Mouse (Mus musculus) urinary bladder, postnatal 25 days (tissue): ENCODE results near the gene Oas1f.
"Not testable (repeated sequence)": the region's sequence is repeated elsewhere in the genome, so short reads cannot be mapped to it uniquely, and the experiment has no call there.

ENCODE experiments used
- DNase-seq: peaks from one replicate; pipeline ENCODE4 v3.0.0; 2022; ENCODE audit warnings: low spot score

The Oas1f gene

DNA sequence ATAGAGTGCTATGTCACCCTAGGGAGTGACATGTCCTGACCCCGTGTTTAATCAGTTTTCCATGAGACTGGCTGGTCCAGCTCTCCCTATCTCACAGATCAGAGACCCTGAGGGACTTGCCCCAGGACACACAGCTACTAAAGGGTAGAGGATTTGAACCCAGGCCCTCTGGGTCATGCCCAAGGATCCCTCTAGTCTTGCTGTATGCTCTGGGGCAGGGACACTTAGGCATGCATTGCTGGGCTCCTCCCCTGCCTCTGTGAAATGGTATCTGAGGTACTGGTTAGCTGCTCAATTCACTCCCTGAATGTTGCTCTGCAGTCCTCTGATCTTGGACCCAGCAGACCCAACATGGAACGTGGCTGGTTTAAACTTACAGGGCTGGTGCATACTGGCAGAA is 24.3 kb downstream of the Oas1f start:
- DNase-seq, result no peak

- DNase-seq, result not testable (repeated sequence)
Measured at GRCm38 (mm10) chr5:120876839-120877238, 29.7 kb downstream of the Oas1f start.

- DNase-seq, result not testable (repeated sequence)
Measured at GRCm38 (mm10) chr5:120877407-120877806, 30.2 kb downstream of the Oas1f start.

GRCm38 (mm10) chr5:120878803-120879202 is 31.6 kb downstream of the Oas1f start:
- not testable (repeated sequence) for DNase-seq

- DNase-seq, result not testable (repeated sequence)
Measured at GRCm38 (mm10) chr5:120881681-120882080, 34.5 kb downstream of the Oas1f start.

DNA sequence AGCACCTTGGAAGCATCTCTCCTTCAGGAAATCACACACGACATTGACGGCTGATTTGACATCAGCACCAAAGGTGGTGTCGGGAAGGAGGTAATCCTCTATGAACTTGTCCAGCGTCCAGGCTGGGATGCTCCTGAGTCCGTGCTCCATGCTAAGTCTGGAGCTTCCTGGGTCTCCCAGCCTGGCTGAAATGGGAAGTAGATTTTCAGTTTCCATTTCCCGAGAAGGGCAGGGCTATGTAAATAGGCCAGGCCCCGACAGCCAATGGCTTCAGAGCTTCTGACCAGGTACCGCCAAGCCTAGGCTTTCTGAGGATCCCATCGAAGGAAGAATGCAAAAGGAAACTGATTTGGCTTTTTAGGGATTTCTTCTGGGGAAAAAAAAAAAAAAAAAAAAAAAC is 40.2 kb downstream of the Oas1f start, which contains the start of gene Oas1g:
Oas1g (minus strand) TSS at position 201 of the 400 bp plus-strand sequence.
- DNase-seq, result not testable (repeated sequence)

- no peak for DNase-seq
Measured at GRCm38 (mm10) chr5:120887831-120888230, 40.7 kb downstream of the Oas1f start.

GRCm38 (mm10) chr5:120888294-120888815 is 41.2 kb downstream of the Oas1f start:
- not testable (repeated sequence) for DNase-seq

GRCm38 (mm10) chr5:120890026-120890425 is 42.9 kb downstream of the Oas1f start:
- no peak for DNase-seq

DNA sequence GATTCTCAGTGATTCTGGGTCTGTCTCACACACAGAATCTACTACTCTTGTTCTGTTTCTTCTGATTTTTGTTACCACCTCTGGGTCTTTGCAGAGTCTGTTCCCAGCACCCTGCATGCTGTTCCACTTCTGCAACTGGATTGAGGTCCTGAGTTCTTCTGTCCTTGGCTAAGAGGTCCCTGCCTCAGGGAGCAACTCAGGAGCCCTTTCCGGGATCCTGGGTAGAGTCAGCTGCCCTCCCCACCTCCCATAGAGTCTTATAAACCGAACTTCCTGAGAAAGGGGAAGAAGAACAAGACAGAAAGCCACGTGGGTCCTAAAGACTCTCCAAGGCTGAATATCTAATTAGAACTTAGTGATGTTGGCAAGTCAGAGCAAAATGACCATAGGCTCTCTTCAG is 43.8 kb downstream of the Oas1f start:
- DNase-seq, result no peak

DNA sequence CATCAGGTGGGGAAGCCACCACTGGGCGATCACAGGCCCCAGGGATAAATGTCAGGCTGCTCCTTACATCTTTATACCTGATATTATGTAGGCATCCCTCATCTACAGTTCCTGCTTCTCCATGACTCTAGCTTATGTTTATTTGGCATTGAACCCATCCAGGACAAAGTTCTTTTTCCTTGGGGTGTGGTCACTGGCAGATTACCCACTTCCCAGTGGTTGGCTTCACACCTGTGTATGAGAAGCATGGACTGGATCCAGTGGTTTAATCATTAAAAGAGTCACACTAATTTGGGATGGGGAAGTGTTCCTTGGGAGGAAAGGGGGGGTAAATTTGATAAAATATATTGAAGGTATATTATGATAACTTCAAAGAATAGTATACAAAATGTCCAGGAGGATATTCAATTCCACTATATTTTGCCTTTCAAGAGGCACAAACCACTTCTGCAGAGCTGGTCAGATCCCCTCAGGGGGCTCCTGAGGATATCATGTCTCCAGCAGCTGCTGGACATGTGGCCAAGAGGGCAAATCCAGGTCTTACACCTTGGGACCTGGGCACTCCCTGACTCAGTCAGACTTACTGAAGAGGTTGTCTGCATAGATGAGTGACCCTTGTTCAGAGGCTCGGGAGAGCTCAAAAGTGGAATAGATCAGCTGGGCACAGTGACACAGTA is 44.5 kb downstream of the Oas1f start:
- DNase-seq, result not testable (repeated sequence)

- DNase-seq, result no peak
Measured at GRCm38 (mm10) chr5:120892243-120892660, 45.1 kb downstream of the Oas1f start.

- not testable (repeated sequence) for DNase-seq
Measured at GRCm38 (mm10) chr5:120893866-120894265, 46.7 kb downstream of the Oas1f start.

GRCm38 (mm10) chr5:120894692-120895091 is 47.5 kb downstream of the Oas1f start:
- DNase-seq, result not testable (repeated sequence)

DNA sequence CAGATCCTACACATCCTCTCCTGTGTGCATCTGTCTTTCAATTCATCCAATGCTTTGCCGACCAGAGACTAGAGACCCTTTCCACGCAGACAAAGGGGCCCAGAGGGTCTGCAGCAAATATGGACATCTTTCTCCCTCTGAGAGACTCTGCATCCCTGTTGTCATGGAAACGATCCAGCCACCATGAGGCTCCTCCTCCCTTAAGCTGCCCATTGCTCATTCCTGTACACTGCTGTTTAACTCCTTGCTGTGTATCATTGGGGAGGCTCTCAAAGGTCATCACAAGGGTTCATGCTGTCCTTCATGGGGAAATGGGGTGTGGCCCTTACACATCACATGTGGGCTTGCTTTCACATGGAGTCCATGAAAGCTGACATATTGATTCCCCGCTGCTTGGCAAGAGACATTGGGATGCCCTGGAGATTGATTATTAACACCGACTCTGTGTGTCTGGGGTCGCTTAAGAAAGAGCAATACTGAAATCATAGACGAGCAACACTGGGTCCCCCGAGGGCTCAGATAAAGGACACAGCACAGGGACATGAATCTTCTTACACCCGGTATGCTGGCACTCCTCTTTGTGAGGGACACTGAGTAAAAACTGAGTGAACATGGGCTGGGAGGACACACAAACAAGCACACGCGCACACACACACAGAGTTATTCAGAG is 48.2 kb downstream of the Oas1f start:
- no peak for DNase-seq

DNA sequence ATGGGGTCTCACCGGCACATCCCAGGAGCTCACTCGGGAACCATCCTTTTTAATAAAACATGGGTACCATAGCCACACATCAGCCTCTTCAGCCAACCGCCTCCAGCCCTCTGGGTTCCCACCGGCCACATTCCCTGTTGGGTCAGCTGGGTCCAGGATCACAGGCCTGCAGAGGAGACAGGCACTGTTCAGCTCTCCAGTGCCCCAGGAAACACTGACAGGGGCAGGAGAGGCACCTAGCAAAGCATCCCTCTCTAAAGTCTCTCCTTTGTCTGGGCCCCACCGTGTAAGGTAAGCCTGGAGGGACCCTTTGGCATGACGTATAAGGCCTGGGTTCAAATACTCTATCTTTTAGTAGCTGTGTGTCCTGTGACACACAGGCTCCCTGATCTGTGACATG is 51.1 kb downstream of the Oas1f start:
- no peak for DNase-seq

GRCm38 (mm10) chr5:120898726-120899125 is 51.6 kb downstream of the Oas1f start:
- DNase-seq, result no peak

DNA sequence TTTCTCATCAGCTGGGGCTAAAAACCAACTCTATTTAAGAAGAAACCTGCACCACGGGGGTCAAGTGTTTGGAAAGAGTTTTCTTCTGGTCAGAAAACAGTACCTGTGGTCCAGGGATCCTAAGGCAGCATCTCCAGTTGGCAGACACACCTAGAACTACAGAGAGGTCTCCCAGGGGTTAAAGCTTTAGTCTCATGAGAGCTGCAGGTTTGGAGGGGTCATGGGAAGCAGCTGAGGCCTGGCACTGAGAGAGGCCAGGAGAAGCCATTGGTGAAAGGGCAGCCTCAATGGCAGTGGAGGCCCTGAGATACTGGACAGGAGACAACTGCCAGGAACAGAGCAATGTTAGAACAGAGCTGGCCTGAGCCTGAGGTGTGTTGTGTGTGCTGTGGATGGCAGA is 53.5 kb downstream of the Oas1f start:
- no peak for DNase-seq

DNA sequence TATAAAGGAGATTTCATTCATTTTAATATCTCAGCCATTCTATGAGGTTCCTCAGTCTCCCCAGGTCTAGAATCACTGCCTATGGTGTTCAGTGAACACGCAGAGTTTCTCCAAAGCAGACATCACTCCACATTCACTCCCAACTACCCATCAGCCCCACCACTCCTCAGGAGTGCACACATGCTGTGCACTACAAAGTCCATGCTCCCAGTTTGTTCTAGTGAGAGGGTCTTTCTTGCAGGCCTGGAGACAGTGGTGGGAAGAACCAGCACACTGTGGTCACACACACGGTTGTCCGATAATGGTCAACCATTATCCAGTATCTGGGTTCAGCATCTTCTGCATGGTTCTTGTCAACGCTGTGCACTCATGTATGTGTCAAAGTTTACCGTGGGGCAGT is 54.9 kb downstream of the Oas1f start:
- no peak for DNase-seq

DNA sequence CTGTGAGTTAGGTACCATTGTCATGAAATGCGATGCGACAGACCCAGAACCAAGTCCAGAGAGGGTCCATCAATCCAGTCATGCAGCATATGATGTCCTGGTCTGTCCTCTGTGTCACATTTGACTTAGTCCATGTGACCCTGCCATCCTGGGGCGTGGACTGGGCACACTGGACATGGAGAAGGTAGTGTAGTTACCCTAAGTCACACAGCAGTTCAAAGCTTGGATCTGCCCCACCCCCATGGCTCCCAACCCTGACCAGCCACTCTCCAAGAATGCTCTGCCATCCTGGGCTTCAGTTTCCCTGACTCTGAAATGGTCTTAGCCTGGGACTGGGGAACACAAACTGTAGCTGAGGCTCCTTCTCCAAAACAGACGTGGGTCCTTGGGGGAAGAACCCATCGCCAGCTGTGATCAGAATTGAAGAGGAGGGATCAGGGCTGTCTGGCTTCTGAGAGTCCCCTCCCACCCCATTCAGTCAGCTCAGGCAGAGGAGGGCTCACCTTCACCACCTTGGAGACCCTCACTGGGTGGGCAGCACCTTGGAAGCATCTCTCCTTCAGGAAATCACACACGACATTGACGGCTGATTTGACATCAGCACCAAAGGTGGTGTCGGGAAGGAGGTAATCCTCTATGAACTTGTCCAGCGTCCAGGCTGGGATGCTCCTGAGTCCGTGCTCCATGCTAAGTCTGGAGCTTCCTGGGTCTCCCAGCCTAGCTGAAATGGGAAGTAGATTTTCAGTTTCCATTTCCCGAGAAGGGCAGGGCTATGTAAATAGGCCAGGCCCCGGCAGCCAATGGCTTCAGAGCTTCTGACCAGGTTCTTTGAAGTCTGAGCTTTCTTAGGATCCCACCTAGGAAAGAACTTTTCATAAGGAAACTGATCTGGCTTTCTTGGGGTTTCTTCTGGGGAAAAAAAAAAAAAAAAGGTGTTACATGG is 59.9 kb downstream of the Oas1f start, which contains the start of gene Oas1a:
Oas1a (minus strand) TSS at position 731 of the 943 bp plus-strand sequence.
- DNase-seq, result not testable (repeated sequence)
